Mouse (Mus musculus) E14TG2a.4 (cell line): Measurements from ENCODE around the gene Ugt1a10.

Experiments used
- CTCF ChIP-seq: conservative IDR thresholded peaks from 2 replicates; pipeline ENCODE4 v1.5.1; 2014; ENCODE audit warnings: low read length
- NANOG ChIP-seq: IDR thresholded peaks from 2 replicates; pipeline ENCODE4 v1.6.1; 2014; ENCODE audit warnings: borderline replicate concordance, low read length, mixed read lengths
- POU5F1 ChIP-seq: IDR thresholded peaks from 2 replicates; pipeline ENCODE4 v1.6.1; 2014; ENCODE audit warnings: low read length, borderline replicate concordance

DNA sequence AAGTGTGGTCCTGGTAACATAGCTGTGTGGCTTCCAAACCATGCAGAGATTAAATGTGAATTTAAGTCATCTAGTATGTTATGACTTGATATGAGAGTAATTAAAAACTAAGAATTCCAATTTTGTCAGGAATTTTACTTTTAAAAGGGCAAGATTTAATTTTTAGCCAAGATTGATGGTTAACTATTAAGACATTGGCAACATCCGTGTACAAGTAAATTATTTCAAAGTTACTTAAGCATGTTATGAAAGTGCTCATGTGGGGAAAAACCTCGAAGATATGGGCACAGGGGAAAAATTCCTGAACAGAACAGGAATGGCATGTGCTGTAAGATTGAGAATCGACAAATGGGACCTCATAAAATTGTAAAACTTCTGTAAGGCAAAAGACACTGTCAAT, 142.3 kb downstream of the Ugt1a10 start:
- TF ChIP-seq CTCF (no peak), POU5F1 (no peak), NANOG (no peak)
